Mouse (Mus musculus): ENCODE results near the gene Eif4ebp2.
"Not testable (repeated sequence)": the region's sequence is repeated elsewhere in the genome, so short reads cannot be mapped to it uniquely, and the experiment has no call there.

Eif4ebp2 gene

GRCm38 (mm10) chr10:61457182-61457581 is 4.7 kb upstream of the Eif4ebp2 start:
- no peak for DNase-seq

GRCm38 (mm10) chr10:61453171-61453570 is 710 bp upstream of the Eif4ebp2 start:
- DNase-seq = not testable (repeated sequence)

GRCm38 (mm10) chr10:61451931-61452617 is 387 bp downstream of the Eif4ebp2 start:
- peak; percentile 60 for DNase-seq

- peak; percentile 32 for DNase-seq
These were observed 964 bp downstream of the Eif4ebp2 start for GRCm38 (mm10) chr10:61451463-61451930.

GRCm38 (mm10) chr10:61448834-61449233 is 3.6 kb downstream of the Eif4ebp2 start:
- no peak for DNase-seq

- DNase-seq = no peak
These were observed 4.7 kb downstream of the Eif4ebp2 start for GRCm38 (mm10) chr10:61447581-61448353.

GRCm38 (mm10) chr10:61445016-61445415 is 7.4 kb downstream of the Eif4ebp2 start:
- no peak for DNase-seq

- DNase-seq = no peak
These were observed 8.6 kb downstream of the Eif4ebp2 start for GRCm38 (mm10) chr10:61443876-61444275.

GRCm38 (mm10) chr10:61443456-61443855 is 9.0 kb downstream of the Eif4ebp2 start:
- no peak for DNase-seq

GRCm38 (mm10) chr10:61440202-61440800 is 12.2 kb downstream of the Eif4ebp2 start:
- no peak for DNase-seq

GRCm38 (mm10) chr10:61431375-61431774 is 21.1 kb downstream of the Eif4ebp2 start:
- DNase-seq = no peak

- DNase-seq = no peak
These were observed 23.4 kb downstream of the Eif4ebp2 start for GRCm38 (mm10) chr10:61429043-61429442.

GRCm38 (mm10) chr10:61428416-61428815 is 24.0 kb downstream of the Eif4ebp2 start:
- DNase-seq = no peak

- no peak for DNase-seq
These were observed 24.5 kb downstream of the Eif4ebp2 start for GRCm38 (mm10) chr10:61427951-61428350.

GRCm38 (mm10) chr10:61426251-61426757 is 26.2 kb downstream of the Eif4ebp2 start:
- DNase-seq = no peak

- DNase-seq = no peak
These were observed 27.4 kb downstream of the Eif4ebp2 start for GRCm38 (mm10) chr10:61425047-61425446.

GRCm38 (mm10) chr10:61424500-61424899 is 28.0 kb downstream of the Eif4ebp2 start:
- DNase-seq = no peak

- no peak for DNase-seq
These were observed 29.2 kb downstream of the Eif4ebp2 start for GRCm38 (mm10) chr10:61423289-61423688.

GRCm38 (mm10) chr10:61422861-61423260 is 29.6 kb downstream of the Eif4ebp2 start:
- DNase-seq = no peak

GRCm38 (mm10) chr10:61420011-61420410 is 32.5 kb downstream of the Eif4ebp2 start:
- DNase-seq = no peak

- DNase-seq = no peak
These were observed 33.3 kb downstream of the Eif4ebp2 start for GRCm38 (mm10) chr10:61419146-61419545.

- DNase-seq = no peak
These were observed 34.1 kb downstream of the Eif4ebp2 start for GRCm38 (mm10) chr10:61418131-61418900.

GRCm38 (mm10) chr10:61417672-61418071 is 34.8 kb downstream of the Eif4ebp2 start, which contains the start of gene Nodal:
Gene Nodal, plus strand, starts transcription at chr10:61417972.
- no peak for DNase-seq
